Mouse (Mus musculus): ENCODE measurements around the gene Tmem132a. TPM values are rescaled to one million over a fixed set of nuclear protein-coding genes. Genes with fewer than 3 reads are reported as not detected.

Tmem132a gene
- polyA plus RNA-seq, 1 experiment from 2014 or later = 2.1 TPM

DNA sequence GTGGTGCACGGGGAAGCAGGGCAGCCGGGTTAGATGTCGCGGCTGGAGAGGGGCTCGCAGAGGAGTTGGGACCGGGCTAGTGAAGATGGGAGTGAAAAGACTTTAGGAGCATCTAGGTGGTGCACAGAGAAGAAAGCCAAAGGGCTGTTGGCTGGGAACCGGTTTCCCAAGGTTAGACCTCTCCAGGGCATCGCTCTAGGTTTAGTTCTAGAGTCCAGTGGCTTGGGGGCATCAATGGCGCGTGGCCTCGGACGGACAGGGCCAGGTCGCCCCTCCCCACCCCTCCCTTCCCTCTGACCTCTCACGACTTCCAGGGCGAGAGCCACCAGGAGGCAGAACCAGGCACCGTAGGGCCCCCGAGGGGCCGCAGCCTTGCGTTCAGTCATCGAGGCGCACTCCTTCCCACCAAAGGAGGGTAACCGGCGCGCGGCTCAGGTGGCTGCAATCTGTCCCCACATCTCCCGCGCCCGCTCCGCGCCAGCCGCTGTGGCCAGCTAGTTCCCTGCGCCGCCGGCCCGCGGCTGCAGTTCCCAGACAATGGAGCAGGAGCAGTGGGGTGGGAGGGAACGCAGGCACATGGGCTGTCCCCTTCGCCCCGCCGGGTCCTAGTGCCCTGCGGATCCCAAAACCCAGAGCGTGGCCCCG, 377 bp downstream of the Tmem132a start:
- Histone ChIP-seq H3K9me3 (ENCODE audit: low read length) (no peaks in the 10 kb centered on the region), H3K27me3 (ENCODE audit: insufficient read depth, low read length) (peaks cover 21% of the 10 kb centered on the region), H3K4me2 (ENCODE audit: low read depth, low read length) (peak overlapping the region; percentile 66), H3K4me3 (ENCODE audit: low read depth, low read length) (peak overlapping the region; percentile 45), H3K27ac (ENCODE audit: low read depth) (no peak overlapping the region), H3K4me1 (ENCODE audit: insufficient read depth) (peaks cover 11% of the 10 kb centered on the region; the same call in 1 of the 2 replicates), H3K36me3 (replicated peaks; ENCODE audit: insufficient read depth, low read length) (peaks cover 14% of the 10 kb centered on the region), H3K9ac (replicated peaks) (peak overlapping the region; percentile 23; the same call in 1 of the 2 replicates)
- peak; percentile 60 for DNase-seq
- ATAC-seq = peak; percentile 56
- WGBS (ENCODE audit: insufficient replicate concordance) = under 1% methylated on average over 43 of the region's 43 CpGs
- TF ChIP-seq EP300 (IDR thresholded peaks at IDR 0.05; ENCODE audit: low read depth) = no peak
- 0 out of 2 replicates have a peak, but pooled peaks have one; percentile 17 for TF ChIP-seq CTCF (IDR thresholded peaks at IDR 0.05; ENCODE audit: low read depth)

DNA sequence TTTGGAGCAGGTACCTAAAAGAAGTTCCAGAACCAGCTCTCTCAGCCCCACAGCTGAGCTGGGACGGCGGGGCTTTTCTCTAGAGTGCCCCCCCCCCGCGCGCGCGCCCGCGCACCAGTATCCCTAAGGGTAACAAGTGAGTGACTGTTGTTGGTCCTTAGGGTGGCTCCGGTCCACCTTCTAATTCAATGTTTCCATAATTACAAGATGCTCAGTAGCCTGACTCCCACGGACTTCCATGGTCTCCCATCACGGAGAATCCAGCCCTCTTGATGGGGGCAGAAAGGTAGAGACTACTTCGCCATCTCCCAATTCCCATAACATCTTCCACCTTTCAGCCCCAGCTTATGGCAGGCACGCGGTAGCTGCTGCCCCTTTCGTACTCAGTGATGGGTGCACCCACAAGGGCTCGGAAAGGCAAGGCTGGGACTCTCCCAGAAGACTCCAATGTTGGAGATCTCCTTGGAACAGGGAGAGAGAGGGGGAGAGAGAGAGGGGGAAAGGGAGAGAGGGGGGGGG, 1.1 kb downstream of the Tmem132a start:
- H3K4me2 ChIP-seq (ENCODE audit: low read depth, low read length) = peak overlapping the region; percentile 66
- H3K4me3 ChIP-seq (ENCODE audit: low read depth, low read length) = peak overlapping the region; percentile 45; the same call in 1 of the 2 replicates
- H3K9ac ChIP-seq (replicated peaks) = peak overlapping the region; percentile 11; the same call in 1 of the 2 replicates
- no peak for DNase-seq
- no peak for ATAC-seq
- H3K27ac ChIP-seq (ENCODE audit: low read depth) = no peak overlapping the region
- TF ChIP-seq CTCF (IDR thresholded peaks at IDR 0.05; ENCODE audit: low read depth) (no peak), EP300 (IDR thresholded peaks at IDR 0.05; ENCODE audit: low read depth) (no peak)
- H3K9me3 ChIP-seq (ENCODE audit: low read length) = no peaks in the 10 kb centered on the region
- H3K36me3 ChIP-seq (replicated peaks; ENCODE audit: insufficient read depth, low read length) = peaks cover 10% of the 10 kb centered on the region
- peaks cover 11% of the 10 kb centered on the region; the same call in 1 of the 2 replicates for H3K4me1 ChIP-seq (ENCODE audit: insufficient read depth)
- WGBS (ENCODE audit: insufficient replicate concordance) = 5% methylated on average over 17 of the region's 17 CpGs
- H3K27me3 ChIP-seq (ENCODE audit: insufficient read depth, low read length) = peaks cover 21% of the 10 kb centered on the region

DNA sequence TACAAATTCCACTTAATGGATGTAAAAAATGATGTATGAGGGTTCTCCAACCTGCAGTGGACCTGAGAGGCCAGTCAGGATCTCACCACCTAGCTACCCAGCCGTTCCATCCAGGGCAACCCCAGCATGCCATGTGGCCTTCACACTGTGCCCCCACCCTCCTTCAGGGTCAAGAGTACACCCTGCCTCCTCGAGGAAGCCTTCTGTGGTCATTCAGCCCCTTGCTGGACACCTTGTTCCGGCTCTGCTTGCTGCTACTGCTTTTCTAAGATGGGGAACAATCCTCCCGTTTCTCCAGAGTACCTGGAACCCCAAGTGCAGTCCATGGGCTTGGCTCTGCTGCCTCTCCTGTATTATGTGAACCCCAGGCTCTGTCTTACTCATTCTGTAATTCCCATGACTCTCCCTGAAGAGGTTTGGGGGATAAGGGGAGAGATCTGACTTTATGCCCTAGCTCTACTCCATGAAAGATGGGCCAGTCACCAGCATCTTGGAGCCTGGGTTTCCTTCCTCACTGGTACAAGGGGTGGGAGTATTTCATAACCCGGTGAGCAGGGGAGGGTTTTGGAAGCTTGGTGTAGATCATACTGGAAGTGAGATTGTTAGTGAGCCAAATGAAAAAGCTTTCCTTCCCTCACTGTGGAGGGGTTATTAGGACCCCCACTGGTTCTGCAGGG, 1.7 kb downstream of the Tmem132a start:
- Histone ChIP-seq H3K9me3 (ENCODE audit: low read length) (no peaks in the 10 kb centered on the region), H3K4me1 (ENCODE audit: insufficient read depth) (peaks cover 11% of the 10 kb centered on the region; the same call in 1 of the 2 replicates), H3K27me3 (ENCODE audit: insufficient read depth, low read length) (peaks cover 21% of the 10 kb centered on the region), H3K4me3 (ENCODE audit: low read depth, low read length) (0 out of 2 replicates have a peak overlapping the region, but pooled peaks have one; percentile 45), H3K9ac (replicated peaks) (no peak overlapping the region), H3K4me2 (ENCODE audit: low read depth, low read length) (no peak overlapping the region), H3K27ac (ENCODE audit: low read depth) (no peak overlapping the region), H3K36me3 (replicated peaks; ENCODE audit: insufficient read depth, low read length) (peaks cover 6% of the 10 kb centered on the region)
- DNase-seq = no peak
- ATAC-seq = no peak
- TF ChIP-seq CTCF (IDR thresholded peaks at IDR 0.05; ENCODE audit: low read depth) = no peak
- no peak for TF ChIP-seq EP300 (IDR thresholded peaks at IDR 0.05; ENCODE audit: low read depth)
- 38% methylated on average over 5 of the region's 5 CpGs for WGBS (ENCODE audit: insufficient replicate concordance)

DNA sequence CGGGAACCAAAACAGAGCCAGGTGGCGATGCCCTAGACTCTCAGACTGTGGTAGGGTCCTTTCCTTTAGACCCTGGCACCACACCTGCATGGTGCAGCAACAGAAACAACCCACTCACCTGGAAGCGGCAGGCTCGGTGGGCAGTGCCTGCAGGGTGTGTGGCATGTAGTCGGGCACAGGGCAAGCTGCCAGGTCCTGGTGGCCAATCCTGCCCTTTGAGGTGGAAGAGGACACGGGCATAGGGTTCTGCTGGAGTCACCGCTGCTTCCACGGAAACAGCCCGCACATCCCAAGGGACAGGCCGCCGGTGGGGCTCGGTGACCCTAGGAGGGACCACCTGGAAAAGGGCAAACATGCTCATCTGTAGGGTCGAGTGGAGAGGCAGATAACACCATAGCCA, 3.4 kb downstream of the Tmem132a start:
- WGBS (ENCODE audit: insufficient replicate concordance) = 77% methylated on average over 13 of the region's 13 CpGs
- Histone ChIP-seq H3K4me2 (ENCODE audit: low read depth, low read length) (no peak overlapping the region), H3K4me3 (ENCODE audit: low read depth, low read length) (no peak overlapping the region), H3K9me3 (ENCODE audit: low read length) (no peaks in the 10 kb centered on the region), H3K27ac (ENCODE audit: low read depth) (no peak overlapping the region), H3K4me1 (ENCODE audit: insufficient read depth) (peaks cover 11% of the 10 kb centered on the region; the same call in 1 of the 2 replicates), H3K36me3 (replicated peaks; ENCODE audit: insufficient read depth, low read length) (no peaks in the 10 kb centered on the region; the same call in 1 of the 2 replicates), H3K27me3 (ENCODE audit: insufficient read depth, low read length) (peaks cover 21% of the 10 kb centered on the region), H3K9ac (replicated peaks) (no peak overlapping the region)
- no peak for TF ChIP-seq EP300 (IDR thresholded peaks at IDR 0.05; ENCODE audit: low read depth)
- ATAC-seq (no peak), DNase-seq (no peak)

DNA sequence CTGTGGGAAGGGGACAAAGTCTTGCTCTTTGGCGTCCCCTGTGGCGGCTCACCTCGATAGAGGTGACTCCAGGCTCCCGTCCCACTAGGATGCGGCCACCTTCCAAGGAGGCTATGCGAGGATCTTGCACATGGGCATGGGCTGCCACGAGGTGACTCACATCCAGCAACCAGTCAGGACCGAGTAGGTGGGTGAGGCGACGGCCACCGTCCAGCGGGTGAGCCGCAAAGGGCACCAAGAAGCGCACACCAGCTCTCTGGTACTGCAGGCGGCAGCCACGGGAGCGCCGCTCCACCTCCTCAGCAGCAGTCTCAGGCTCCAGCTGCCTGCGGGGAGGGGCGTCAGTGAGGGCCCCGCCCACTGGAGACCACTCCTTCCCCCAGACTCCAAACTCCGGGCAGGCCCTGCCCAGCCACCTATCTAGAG, 9.7 kb downstream of the Tmem132a start:
- Histone ChIP-seq H3K36me3 (replicated peaks; ENCODE audit: insufficient read depth, low read length) (no peaks in the 10 kb centered on the region), H3K9me3 (ENCODE audit: low read length) (no peaks in the 10 kb centered on the region), H3K27ac (ENCODE audit: low read depth) (no peak overlapping the region), H3K9ac (replicated peaks) (no peak overlapping the region), H3K4me2 (ENCODE audit: low read depth, low read length) (no peak overlapping the region), H3K27me3 (ENCODE audit: insufficient read depth, low read length) (no peaks in the 10 kb centered on the region), H3K4me1 (ENCODE audit: insufficient read depth) (no peaks in the 10 kb centered on the region), H3K4me3 (ENCODE audit: low read depth, low read length) (no peak overlapping the region)
- DNase-seq (peak; percentile 14), ATAC-seq (no peak)
- TF ChIP-seq CTCF (IDR thresholded peaks at IDR 0.05; ENCODE audit: low read depth) = peak; percentile 30; the same call in 1 of the 2 replicates
- no peak for TF ChIP-seq EP300 (IDR thresholded peaks at IDR 0.05; ENCODE audit: low read depth)
- WGBS (ENCODE audit: insufficient replicate concordance) = 69% methylated on average over 19 of the region's 22 CpGs

DNA sequence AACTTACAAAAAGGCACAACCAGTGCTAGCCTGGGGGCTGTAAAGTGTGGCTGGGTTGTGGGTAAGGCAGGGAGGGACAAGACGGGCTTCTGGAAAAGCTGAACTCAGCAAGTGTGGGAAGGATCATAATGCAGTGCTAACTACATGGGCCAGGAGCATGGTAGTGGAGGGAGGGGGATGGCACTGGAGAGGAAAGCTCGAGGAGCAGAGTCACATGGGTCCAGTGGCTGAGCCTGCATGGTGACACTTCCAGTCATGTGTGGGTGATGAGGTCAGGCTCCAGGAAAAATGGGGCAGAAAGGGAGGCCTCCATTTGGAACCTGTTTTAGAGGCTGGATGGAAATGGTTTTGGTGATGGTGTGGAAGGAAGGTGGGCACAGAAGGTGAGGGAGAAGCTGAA, 13.2 kb downstream of the Tmem132a start:
- no peaks in the 10 kb centered on the region for H3K9me3 ChIP-seq (ENCODE audit: low read length)
- H3K36me3 ChIP-seq (replicated peaks; ENCODE audit: insufficient read depth, low read length) = no peaks in the 10 kb centered on the region
- DNase-seq = no peak
- WGBS (ENCODE audit: insufficient replicate concordance) = 40% methylated on average over 2 of the region's 2 CpGs
- H3K9ac ChIP-seq (replicated peaks) = no peak overlapping the region
- H3K4me1 ChIP-seq (ENCODE audit: insufficient read depth) = no peaks in the 10 kb centered on the region
- no peak for TF ChIP-seq EP300 (IDR thresholded peaks at IDR 0.05; ENCODE audit: low read depth)
- no peak overlapping the region for H3K27ac ChIP-seq (ENCODE audit: low read depth)
- no peak overlapping the region for H3K4me2 ChIP-seq (ENCODE audit: low read depth, low read length)
- no peak overlapping the region for H3K4me3 ChIP-seq (ENCODE audit: low read depth, low read length)
- ATAC-seq = no peak
- no peaks in the 10 kb centered on the region for H3K27me3 ChIP-seq (ENCODE audit: insufficient read depth, low read length)

Data from liver, postnatal 0 days (tissue).